ENCODE assay signal across 30 mouse cellular contexts in genomic region chr2:110363855-110364254, GRCm38 (mm10). TPM values are rescaled to one million over a fixed set of nuclear protein-coding genes. Genes with fewer than 3 reads are reported as not detected.
DNase-seq lines count a peak whose midpoint lies in the region; ATAC-seq and TF ChIP-seq lines count a peak whose summit lies in the region.
"Had no signal": no experiment of that assay in that cellular context is flagged by ENCODE, and none has a peak within 500 bp of the region (broad histone marks: within the 10 kb centered on the region; RNA-seq: fewer than 3 reads in every experiment).

No protein-coding gene starts in this region.

- intact Hi-C loops in gastrocnemius, adult 2 months (cut with DNase I): loop anchor here (5.0 to 10.0 kb wide), 4 partner anchors 47 to 459 kb away; no protein-coding TSS in a partner anchor
- intact Hi-C loops in gastrocnemius, postnatal 36 days (cut with DNase I): loop anchor here (5.0 kb wide), 1 partner anchor 132 kb away; no protein-coding TSS in a partner anchor

- peak overlapping the region; percentile 93 for H3K27ac ChIP-seq in gastrocnemius, adult 2 months
- peak overlapping the region; percentile 47; the same call in 1 of the 2 replicates for H3K27ac ChIP-seq in lung, postnatal 0 days (ENCODE audit: low read length)
- H3K27ac ChIP-seq in limb, embryonic 15.5 days: peak overlapping the region; percentile 1; the same call in 1 of the 2 replicates
- H3K27ac ChIP-seq: forebrain, embryonic 10.5 days; forebrain, embryonic 13.5 days; heart, embryonic 15.5 days; hindbrain, embryonic 14.5 days; hindbrain, postnatal 0 days had no signal

- no peaks in the 10 kb centered on the region for H3K4me1 ChIP-seq in lung, postnatal 0 days (ENCODE audit: insufficient read depth, low read depth, low read length)
- H3K4me1 ChIP-seq in limb, embryonic 15.5 days: peaks cover 5% of the 10 kb centered on the region; the same call in 1 of the 2 replicates

- DNase-seq in gastrocnemius, adult 2 months: no peak
- DNase-seq in gastrocnemius, postnatal 36 days: no peak
- DNase-seq in lung, postnatal 0 days (ENCODE audit: low spot score): peak; percentile 59
- DNase-seq in lung, postnatal 14 days: no peak
- DNase-seq: adrenal gland, postnatal 10 days; adrenal gland, postnatal 36 days; B cell, adult 2 months; cerebellum, adult 11 months; cerebellum, adult 2 months; cerebellum, adult 9-11 months; cerebellum, postnatal 25 days; gastrocnemius, postnatal 14 days; heart, adult 18-20 months; heart, postnatal 10 days; heart, postnatal 36 days had no signal

- no peak for TF ChIP-seq CTCF in gastrocnemius, adult 2 months (IDR thresholded peaks at IDR 0.05)
- TF ChIP-seq CTCF in lung, postnatal 0 days (IDR thresholded peaks at IDR 0.05): no peak

- no peaks in the 10 kb centered on the region for H3K27me3 ChIP-seq in lung, postnatal 0 days (replicated peaks; ENCODE audit: insufficient read depth, low read length)
- no peaks in the 10 kb centered on the region for H3K27me3 ChIP-seq in limb, embryonic 15.5 days
- H3K27me3 ChIP-seq: CH12.LX; heart, embryonic 12.5 days; Patski had no signal

- H3K9me3 ChIP-seq in lung, postnatal 0 days (ENCODE audit: low read length): no peaks in the 10 kb centered on the region
- H3K9me3 ChIP-seq in limb, embryonic 15.5 days: no peaks in the 10 kb centered on the region
- H3K9me3 ChIP-seq: forebrain, embryonic 10.5 days; forebrain, embryonic 13.5 days; G1E; heart, embryonic 12.5 days; heart, embryonic 15.5 days; hindbrain, embryonic 10.5 days had no signal

- ATAC-seq in lung, postnatal 0 days: peak; percentile 52; the same call in 1 of the 2 replicates
- ATAC-seq in limb, embryonic 15.5 days (ENCODE audit: insufficient number of reproducible peaks, low FRiP score, low TSS enrichment, low read depth): no peak
- no peak for ATAC-seq in cerebellum, adult (ENCODE audit: insufficient number of reproducible peaks, low FRiP score, low TSS enrichment)
- ATAC-seq: forebrain, embryonic 13.5 days; hindbrain, postnatal 0 days; inflammation-experienced regulatory T-cells, adult 6 months; intestine, embryonic 16.5 days; Patski had no signal

- no peak overlapping the region for H3K4me2 ChIP-seq in lung, postnatal 0 days (replicated peaks; ENCODE audit: low read depth, low read length)
- H3K4me2 ChIP-seq in limb, embryonic 15.5 days: no peak overlapping the region
- H3K4me2 ChIP-seq: heart, embryonic 12.5 days had no signal

- H3K4me3 ChIP-seq in gastrocnemius, adult 2 months: no peak overlapping the region; the same call in 1 of the 2 replicates
- no peak overlapping the region for H3K4me3 ChIP-seq in lung, postnatal 0 days (ENCODE audit: low read depth, low read length)
- H3K4me3 ChIP-seq in limb, embryonic 15.5 days: no peak overlapping the region
- H3K4me3 ChIP-seq: forebrain, embryonic 13.5 days had no signal

- WGBS in lung, postnatal 0 days: 35% methylated on average over 3 of the region's 3 CpGs
- 56% methylated on average over 3 of the region's 3 CpGs for WGBS in limb, embryonic 15.5 days

- H3K36me3 ChIP-seq in lung, postnatal 0 days (ENCODE audit: insufficient read depth, low read length): no peaks in the 10 kb centered on the region
- no peaks in the 10 kb centered on the region for H3K36me3 ChIP-seq in limb, embryonic 15.5 days
- H3K36me3 ChIP-seq: forebrain, embryonic 10.5 days; G1E; heart, embryonic 12.5 days; heart, embryonic 15.5 days; hindbrain, embryonic 10.5 days had no signal

- TF ChIP-seq EP300 in lung, postnatal 0 days (IDR thresholded peaks at IDR 0.05): peak; percentile 67

- H3K9ac ChIP-seq in lung, postnatal 0 days (replicated peaks; ENCODE audit: low read depth): no peak overlapping the region
- H3K9ac ChIP-seq in limb, embryonic 15.5 days: no peak overlapping the region
- H3K9ac ChIP-seq: forebrain, embryonic 13.5 days; heart, embryonic 12.5 days; heart, embryonic 15.5 days had no signal

RNA-seq across cellular contexts. Expression of gene Fibin, which starts 0.9 kb away (rescaled TPM):
- 10 to 100 TPM; 21.1 to 24.1 TPM for total RNA-seq in gastrocnemius, adult 2 months (2021)
- 10 to 100 TPM; 13.9 to 18.6 TPM for total RNA-seq in gastrocnemius, postnatal 36 days (2021)
- polyA plus RNA-seq in lung, postnatal 0 days (2015; fragmentation: Nextera tagmentation; extraction: Ambion mirVana): 73.1 and 76.2 TPM in 2 replicates
- polyA plus RNA-seq in limb, embryonic 15.5 days (2015; fragmentation: Nextera tagmentation; extraction: Ambion mirVana): 119 and 120 TPM in 2 replicates
- total RNA-seq: CH12.LX; common myeloid progenitor, adult 5-6 weeks; G1E had no signal
- polyA plus RNA-seq: G1E; inflammation-experienced regulatory T-cells, adult 6 months; Patski had no signal

RNA-seq across cellular contexts. Expression of gene Bbox1, which starts 49.5 kb away (rescaled TPM):
- under 1 TPM in 1 of 2 experiments, not detected in 1; 0.08 TPM for total RNA-seq in gastrocnemius, adult 2 months (2021)
- total RNA-seq in gastrocnemius, postnatal 36 days (2021): under 1 TPM in 1 of 2 experiments, not detected in 1; 0.23 TPM
- polyA plus RNA-seq in lung, postnatal 0 days (2015; fragmentation: Nextera tagmentation; extraction: Ambion mirVana): 1.1 and 1.8 TPM in 2 replicates
- 0.88 and 1.2 TPM in 2 replicates for polyA plus RNA-seq in limb, embryonic 15.5 days (2015; fragmentation: Nextera tagmentation; extraction: Ambion mirVana)
- total RNA-seq: adrenal gland, postnatal 36 days; CH12.LX; common myeloid progenitor, adult 5-6 weeks; heart, postnatal 36 days had no signal
- polyA plus RNA-seq: forebrain, embryonic 10.5 days; G1E; heart, embryonic 12.5 days; hindbrain, embryonic 10.5 days; inflammation-experienced regulatory T-cells, adult 6 months; Patski had no signal

Comparison
In these comparisons a context has a peak if more than half of its experiments do, and no peak if none do; other contexts are left out.
1. H3K27ac ChIP-seq: peak in every context shown above with its lines; median percentile 93 in gastrocnemius, adult 2 months; 47 in lung, postnatal 0 days; 1 in limb, embryonic 15.5 days.